Mouse (Mus musculus) T-helper 1 cell (primary cell): ENCODE results near the gene Eaf2.

ENCODE experiments used
- in situ Hi-C: fragments of 300-600 bp; cut with MboI, MseI; formaldehyde crosslinking; loops from one replicate; pipeline ENCODE4 v1.15.1; 2025; ENCODE audit warnings: high pct_unique_total_duplicates

Eaf2 gene

GRCm38 (mm10) chr16:36771244-36771643, 103.6 kb downstream of the Eaf2 start:
- in situ Hi-C loops = no loop called here

DNA sequence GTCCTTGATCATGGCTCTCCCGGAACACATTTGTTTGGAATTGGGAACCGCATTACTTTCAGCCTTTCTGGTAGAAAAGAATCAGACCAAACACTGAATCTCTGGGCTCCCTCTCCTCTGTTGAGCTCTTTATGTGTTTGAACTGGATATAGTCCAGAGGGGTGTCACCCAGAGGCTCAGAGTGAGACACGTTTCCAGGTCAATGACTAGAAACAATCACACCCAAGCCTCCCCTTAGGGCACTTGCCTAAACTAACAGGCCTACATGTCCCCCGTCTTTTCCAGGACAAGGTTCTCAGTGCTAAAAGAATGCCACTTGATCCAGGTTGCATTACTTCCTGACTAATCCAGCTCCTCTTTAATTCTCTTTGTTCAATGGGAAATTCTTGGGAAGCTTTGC, 104.0 kb downstream of the Eaf2 start:
- in situ Hi-C loops = no loop called here

DNA sequence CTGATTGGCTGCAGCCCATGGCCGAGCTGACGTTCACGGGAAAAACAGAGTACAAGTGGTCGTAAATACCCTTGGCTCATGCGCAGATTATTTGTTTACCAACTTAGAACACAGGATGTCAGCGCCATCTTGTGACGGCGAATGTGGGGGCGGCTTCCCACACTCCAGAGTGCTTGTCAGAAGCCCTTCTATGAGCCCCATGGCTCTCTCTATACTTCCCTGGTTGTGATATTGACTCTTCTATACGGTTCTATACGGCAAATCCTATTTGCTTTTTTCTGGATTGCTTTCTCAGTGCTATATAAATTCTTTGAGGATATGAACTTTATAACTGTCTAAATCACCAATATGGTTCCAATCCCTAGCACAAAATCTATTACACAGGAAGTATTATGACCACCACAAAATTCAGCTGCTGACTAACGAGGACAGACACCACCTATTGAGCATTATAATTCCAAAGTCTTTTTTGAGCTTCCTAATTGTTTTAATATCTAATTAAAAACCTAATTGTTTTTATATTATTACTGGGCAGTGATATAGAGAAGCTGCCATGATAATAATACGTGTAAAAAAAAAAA, 104.5 kb downstream of the Eaf2 start:
- in situ Hi-C loops = no loop called here

DNA sequence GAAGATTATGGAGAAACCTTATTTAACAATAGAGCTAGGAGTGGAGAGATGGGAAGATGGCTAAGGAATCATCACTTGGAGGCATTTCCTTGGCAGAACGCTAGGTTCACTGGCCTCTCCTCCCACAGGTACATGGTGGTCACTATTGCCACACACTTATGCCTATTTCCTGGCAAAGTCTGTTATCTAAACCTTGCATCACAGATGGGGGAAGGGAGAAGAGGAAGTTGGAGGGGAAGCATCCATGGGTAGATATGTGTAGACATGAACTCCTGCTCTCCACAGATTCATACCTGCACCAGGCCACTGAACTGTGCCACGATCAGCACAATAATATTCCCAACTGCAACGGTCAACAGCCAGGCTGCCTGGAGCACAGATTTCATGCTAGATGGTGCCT, 122.8 kb downstream of the Eaf2 start:
- in situ Hi-C loops = no loop called here

GRCm38 (mm10) chr16:36747767-36748166, 127.0 kb downstream of the Eaf2 start:
- in situ Hi-C loops = loop anchor here (25.0 kb wide), 1 partner anchor 1385 kb away; the partner anchor contains the start of gene Sec22a

GRCm38 (mm10) chr16:36747068-36747467, 127.7 kb downstream of the Eaf2 start:
- in situ Hi-C loops = loop anchor here (25.0 kb wide), 1 partner anchor 1385 kb away; the partner anchor contains the start of gene Sec22a

DNA sequence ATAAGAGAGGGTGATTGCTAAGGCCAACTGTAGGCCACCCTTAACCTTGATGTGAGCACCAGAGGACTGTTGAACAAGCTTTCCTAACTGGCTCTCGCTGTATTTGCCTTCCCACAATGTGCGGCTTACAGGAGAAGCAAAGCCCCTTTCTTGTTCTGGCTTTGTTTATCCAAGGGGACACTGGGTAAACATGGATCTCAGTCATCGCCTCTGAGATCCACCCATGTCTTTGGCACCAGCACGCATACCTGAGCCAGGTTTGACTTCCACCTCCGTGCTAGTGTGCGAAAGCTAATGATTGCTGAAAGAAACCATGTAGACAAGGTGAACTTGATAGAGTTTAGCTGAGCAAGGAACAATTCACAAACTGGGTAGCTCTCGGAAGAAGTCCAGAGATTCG, 131.2 kb downstream of the Eaf2 start:
- in situ Hi-C loops = loop anchor here (25.0 kb wide), 1 partner anchor 1381 kb away; the partner anchor contains the start of gene Sec22a
